Mouse (Mus musculus) right cerebral cortex, postnatal 36 days (tissue): Measurements from ENCODE around the gene Col4a2.
"Not testable (repeated sequence)": the region's sequence is repeated elsewhere in the genome, so short reads cannot be mapped to it uniquely, and the experiment has no call there.

Source experiments
- DNase-seq, 2 experiments: peaks; one replicate each; pipeline ENCODE4 v3.0.0; 2022; ENCODE audit warnings: low spot score in 2 of 2, mixed read lengths in 1 of 2

Col4a2 gene

DNA sequence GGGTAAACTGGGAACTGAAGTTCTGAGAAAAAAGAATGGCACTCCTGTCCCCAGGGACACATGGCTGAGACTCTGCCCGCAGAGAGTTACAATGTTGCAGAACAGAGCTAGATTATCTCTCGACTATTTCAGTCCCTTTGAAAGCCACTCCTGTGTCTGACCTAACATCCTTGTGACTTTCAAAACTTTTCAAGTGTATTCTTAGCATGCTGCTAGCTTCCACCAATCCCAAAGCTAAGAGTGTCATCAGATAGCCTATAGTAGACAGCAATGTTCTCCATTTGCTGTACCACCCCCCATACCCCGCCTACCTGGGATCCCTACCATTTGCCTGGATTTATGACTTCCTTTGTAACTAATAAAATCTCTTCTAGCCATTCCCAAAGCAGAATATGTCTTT lies 169.9 kb downstream of the Col4a2 start:
- DNase-seq: no peak

DNA sequence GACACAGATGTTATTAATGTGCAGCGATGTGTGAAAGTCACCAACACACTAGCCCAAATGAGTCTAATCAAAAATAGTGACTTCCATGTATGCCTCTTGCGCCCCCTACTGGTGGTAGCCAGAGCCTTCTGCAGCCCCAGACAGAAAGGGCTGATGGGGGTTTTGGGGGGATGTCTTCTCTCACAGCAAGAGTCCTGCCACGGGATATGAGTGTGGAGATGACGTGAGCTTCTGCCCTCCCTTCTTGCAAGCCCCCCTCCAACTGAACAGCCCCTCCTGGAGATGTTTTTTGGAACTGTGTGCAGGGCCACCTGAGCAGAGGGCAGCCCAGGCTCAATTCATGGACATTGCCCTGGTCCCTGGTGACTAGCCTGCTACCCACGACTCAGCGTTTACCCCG lies 173.5 kb downstream of the Col4a2 start:
- no peak for DNase-seq

DNA sequence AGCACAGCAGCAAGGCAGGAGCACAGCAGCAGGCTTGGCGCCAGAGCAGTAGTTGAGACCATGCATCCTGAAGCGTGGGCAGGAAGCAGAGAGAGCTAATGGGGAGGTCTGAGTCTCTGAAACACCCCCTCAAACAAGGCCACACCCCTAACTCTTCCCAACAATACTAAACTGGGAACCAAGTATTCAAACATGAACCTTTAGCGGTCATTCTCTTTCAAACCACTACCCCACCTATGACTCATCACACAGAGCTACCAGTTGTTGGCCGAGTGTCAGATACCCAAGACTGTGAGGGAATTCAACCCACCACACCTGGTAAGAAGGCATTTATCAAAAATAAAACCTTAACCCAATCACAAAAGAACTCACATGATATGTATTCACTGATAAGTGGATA lies 174.6 kb downstream of the Col4a2 start:
- no peak for DNase-seq

DNA sequence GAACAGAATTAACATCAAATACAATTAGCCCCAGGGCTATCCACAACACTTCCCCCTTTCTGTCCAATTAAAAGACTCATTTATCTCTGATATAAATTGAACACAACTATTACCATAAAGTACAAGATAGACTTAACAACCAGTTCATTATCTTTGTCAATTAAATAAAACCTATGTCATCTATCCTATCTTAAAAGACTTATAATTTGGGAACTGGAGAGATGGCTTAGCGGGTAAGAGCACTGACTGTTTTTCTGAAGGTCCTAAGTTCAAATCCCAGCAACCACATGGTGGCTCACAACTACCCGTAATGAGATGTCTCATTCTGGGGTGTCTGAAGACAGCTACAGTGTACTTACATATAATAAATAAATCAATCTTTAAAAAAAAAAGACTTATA lies 179.7 kb downstream of the Col4a2 start:
- not testable (repeated sequence) for DNase-seq

DNA sequence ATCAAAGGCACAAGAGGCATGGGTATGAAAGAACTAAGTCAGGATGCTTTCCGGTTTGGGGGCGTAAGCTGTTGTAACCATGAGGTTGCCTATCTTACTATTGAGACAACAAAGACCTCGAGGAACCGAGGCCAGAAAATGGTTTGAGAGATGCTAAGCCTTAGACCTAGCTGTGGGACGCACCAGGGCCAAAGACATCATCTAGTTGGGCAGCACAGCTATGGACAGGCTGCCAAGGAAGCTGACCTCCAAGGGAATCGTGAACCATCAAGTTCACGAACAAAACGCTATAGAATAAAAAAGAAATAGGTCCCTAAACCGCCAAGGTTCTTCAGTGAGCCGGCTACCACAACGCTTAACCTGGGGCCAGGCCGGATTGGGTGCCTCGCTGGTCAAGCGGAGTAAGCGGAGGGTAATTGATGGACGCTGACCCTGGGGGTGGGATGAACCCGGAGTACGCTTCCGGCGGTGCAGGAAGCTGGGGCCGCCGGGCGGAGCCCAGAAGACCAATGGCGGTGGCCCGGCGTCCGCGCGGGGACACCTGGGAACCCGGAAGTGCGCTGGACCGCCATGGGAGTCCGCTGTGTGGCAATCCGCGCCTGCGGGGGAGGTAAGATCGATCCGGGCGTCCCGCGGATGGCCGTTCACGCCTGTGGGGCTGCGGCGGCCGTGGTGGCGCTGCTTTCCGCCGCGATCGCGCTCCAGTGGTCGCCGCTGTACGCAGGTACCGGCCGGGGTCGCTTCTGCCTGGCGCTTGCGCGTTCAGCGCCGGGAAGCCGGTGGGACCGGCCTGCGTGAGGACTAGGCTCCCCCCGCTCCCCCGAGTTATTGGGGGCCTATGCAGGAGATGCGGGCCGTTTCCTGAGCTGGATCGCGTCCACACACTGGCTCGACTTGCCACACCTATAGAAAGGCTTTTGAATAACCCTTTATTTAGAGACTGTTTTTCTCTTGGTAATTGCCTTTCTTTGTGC lies 184.7 kb downstream of the Col4a2 start, which contains the start of gene Naxd:
TSS of gene Naxd (plus strand) at position 490 of the 974 bp plus-strand sequence.
- DNase-seq: peak; percentile 89 to 90

DNA sequence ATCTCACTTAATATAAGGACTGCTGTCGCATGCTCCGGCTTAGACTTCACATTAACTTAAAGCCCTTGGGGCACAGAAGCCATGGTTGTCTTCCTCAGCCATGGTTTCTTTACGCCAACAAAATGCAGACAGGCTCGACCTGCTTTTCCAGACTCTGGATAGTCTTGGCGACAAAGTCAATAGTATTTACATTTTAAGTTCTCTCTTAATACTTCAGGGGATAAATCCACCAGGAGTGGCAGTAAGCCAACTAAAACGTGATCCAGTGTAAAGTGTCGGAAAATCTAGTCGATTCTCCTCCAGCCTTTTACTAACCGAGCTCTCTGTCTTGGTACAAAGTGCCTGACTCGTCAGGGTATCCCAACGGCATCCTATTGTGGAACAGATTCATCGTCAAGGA lies 185.7 kb downstream of the Col4a2 start:
- DNase-seq: no peak
